Mouse (Mus musculus) bone marrow, adult 2 months (tissue): ENCODE measurements around the gene Zfp449.

Experiments
- CTCF ChIP-seq: fragments of 200-500 bp; IDR thresholded peaks from 2 replicates; pipeline ENCODE4 v1.5.1; 2011; ENCODE audit warnings: low read length, control low read depth; ENCODE audit not compliant: control insufficient read depth, insufficient read depth
- POLR2A ChIP-seq: fragments of 200-500 bp; IDR thresholded peaks from 2 replicates; pipeline ENCODE4 v1.6.1; 2011; ENCODE audit warnings: low read depth, mild to moderate bottlenecking, control low read depth, low read length, borderline replicate concordance; ENCODE audit not compliant: control insufficient read depth

DNA sequence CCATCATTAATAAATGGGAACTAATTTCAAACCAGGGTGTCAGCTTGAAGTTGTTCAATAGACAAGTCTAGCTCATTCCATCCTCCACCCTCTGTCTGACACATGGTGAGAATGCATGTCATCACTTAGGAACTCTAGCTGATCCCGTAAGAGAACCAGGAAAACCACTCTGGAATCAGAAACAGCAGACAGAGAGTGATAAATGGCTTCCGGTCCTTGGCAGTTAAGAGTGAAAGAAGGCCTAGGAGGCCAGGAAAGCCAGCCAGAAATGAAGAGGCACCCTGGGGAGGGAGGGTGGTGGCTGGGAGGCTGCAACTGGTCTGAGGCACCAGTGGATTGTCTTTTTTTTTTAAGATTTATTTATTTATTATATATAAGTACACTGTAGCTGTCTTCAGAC lies 34.7 kb downstream of the Zfp449 start:
- TF ChIP-seq CTCF (no peak), POLR2A (no peak)
